Mouse (Mus musculus): ENCODE data around the gene Ttll6. TPM values are rescaled to one million over a fixed set of nuclear protein-coding genes. Genes with fewer than 3 reads are reported as not detected.
"Not testable (repeated sequence)": the region's sequence is repeated elsewhere in the genome, so short reads cannot be mapped to it uniquely, and the experiment has no call there.

Gene Ttll6
- polyA plus RNA-seq (2015; fragmentation: Nextera tagmentation; extraction: Ambion mirVana) = 0.04 TPM in 1 of 2 replicates, not detected in the other

DNA sequence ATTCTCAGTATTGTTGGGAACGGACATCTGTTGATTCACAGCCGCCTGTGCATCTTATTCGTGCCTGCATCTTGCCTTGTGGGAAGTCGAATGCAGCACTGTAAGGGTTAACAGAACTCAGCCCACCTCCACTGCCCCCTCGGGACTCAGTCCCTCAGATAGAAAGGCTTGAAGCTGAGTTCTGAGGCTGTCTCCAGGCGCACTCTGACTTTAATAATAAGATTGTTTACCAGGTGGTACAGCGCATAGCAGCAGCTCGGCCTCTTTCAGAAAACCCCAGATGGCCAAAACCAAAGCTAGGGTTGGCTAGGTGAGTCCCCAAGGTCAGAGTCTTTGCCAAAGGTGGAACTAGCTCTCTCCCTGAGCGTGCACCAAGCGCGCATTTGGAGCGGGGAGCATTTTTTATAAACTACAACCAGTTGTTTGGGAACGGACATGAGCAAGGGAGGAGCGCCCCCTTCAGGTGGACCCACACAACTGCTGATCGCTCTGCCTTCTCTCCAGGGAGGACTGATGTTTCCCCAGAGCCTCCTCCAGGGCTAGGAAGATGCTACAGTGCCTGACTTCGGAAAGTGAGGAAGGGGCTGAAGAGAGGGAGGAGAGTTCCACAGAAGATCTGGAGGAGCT lies at the start of gene Ttll6:
Ttll6 (plus strand) TSS at position 548 of the 627 bp plus-strand sequence.
- WGBS = 22% methylated on average over 16 of the region's 16 CpGs
- no peak for ATAC-seq
- Histone ChIP-seq H3K27ac (no peak within 1 kb of the TSS), H3K4me2 (replicated peaks) (peak within 1 kb of the TSS; percentile 24), H3K9me3 (no peaks in the 10 kb centered on the region), H3K9ac (replicated peaks) (no peak within 1 kb of the TSS), H3K36me3 (no peaks in the 10 kb centered on the region), H3K4me3 (replicated peaks) (no peak within 1 kb of the TSS), H3K27me3 (peaks cover 28% of the 10 kb centered on the region), H3K4me1 (replicated peaks) (peaks cover 6% of the 10 kb centered on the region; the same call in 1 of the 2 replicates)

- Histone ChIP-seq H3K36me3 (no peaks in the 10 kb centered on the region), H3K27ac (no peak overlapping the region), H3K4me3 (replicated peaks) (no peak overlapping the region), H3K9ac (replicated peaks) (no peak overlapping the region), H3K4me1 (replicated peaks) (no peaks in the 10 kb centered on the region), H3K9me3 (peaks cover 3% of the 10 kb centered on the region; the same call in 1 of the 2 replicates), H3K4me2 (replicated peaks) (no peak overlapping the region), H3K27me3 (peaks cover 3% of the 10 kb centered on the region; the same call in 1 of the 2 replicates)
- 88% methylated on average over 6 of the region's 6 CpGs for WGBS
- ATAC-seq = no peak
These were observed 45.6 kb upstream of the Ttll6 start for GRCm38 (mm10) chr11:96087981-96088380.

- Histone ChIP-seq H3K27me3 (peaks cover 5% of the 10 kb centered on the region; the same call in 1 of the 2 replicates), H3K4me3 (replicated peaks) (no peak overlapping the region), H3K4me2 (replicated peaks) (no peak overlapping the region), H3K27ac (no peak overlapping the region), H3K4me1 (replicated peaks) (no peaks in the 10 kb centered on the region), H3K9me3 (peaks cover 3% of the 10 kb centered on the region; the same call in 1 of the 2 replicates), H3K9ac (replicated peaks) (no peak overlapping the region), H3K36me3 (no peaks in the 10 kb centered on the region)
- no peak for ATAC-seq
- WGBS = 64% methylated on average over 2 of the region's 2 CpGs
These were observed 42.5 kb upstream of the Ttll6 start for GRCm38 (mm10) chr11:96091073-96091472.

DNA sequence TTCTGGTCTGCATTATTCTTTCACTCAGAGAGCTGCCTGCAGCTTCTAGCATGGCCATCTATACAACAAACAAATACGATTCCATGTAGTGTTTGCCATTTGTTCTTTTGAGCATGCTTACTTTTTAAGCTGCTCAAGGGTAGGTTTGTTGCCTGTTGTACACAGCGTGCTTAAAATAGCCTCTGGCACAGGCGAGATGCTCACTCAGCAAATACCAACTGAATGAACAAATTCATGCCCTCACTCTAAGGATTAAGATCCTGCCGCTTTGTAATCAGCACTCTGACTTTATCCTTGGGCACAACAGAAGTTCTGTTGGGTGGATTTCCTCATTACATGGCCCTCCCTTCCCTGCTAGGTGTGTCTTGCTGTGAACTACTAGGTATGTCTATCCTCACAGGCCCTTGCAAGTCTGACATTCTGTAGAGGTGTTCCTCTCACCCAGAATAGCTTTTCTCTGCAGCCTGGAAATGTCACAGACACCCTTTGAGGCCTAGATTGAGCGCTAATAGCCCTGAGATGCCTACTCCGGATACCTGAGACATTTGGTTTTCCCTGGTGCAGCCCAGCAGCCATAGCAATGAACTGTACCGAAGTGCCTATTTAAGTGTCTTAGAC lies 40.8 kb upstream of the Ttll6 start:
- H3K27ac ChIP-seq = no peak overlapping the region
- no peak overlapping the region for H3K9ac ChIP-seq (replicated peaks)
- ATAC-seq = no peak
- no peaks in the 10 kb centered on the region for H3K4me1 ChIP-seq (replicated peaks)
- H3K27me3 ChIP-seq = peaks cover 5% of the 10 kb centered on the region; the same call in 1 of the 2 replicates
- H3K36me3 ChIP-seq = no peaks in the 10 kb centered on the region
- H3K9me3 ChIP-seq = peaks cover 3% of the 10 kb centered on the region; the same call in 1 of the 2 replicates
- no peak overlapping the region for H3K4me2 ChIP-seq (replicated peaks)
- 45% methylated on average over 7 of the region's 7 CpGs for WGBS
- no peak overlapping the region for H3K4me3 ChIP-seq (replicated peaks)

DNA sequence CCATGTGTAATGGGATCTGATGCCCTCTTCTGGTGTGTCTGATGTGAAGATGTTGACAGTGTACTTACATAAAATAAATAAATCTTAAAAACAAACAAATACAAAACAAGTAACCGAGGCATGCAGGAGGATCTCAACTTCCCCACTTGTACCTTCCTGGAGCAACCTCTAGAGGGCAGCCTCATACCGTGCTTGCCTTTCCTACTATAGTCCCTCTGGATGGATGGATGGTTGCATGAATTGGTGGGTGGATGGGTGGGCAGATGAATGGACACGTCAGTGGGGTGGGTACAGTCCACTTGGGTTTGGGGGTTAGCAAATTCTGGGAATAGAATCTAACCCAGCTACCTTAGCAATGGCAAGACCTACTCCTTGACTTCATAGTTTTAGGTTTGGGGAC lies 40.2 kb upstream of the Ttll6 start:
- WGBS = 12% methylated on average over 3 of the region's 3 CpGs
- Histone ChIP-seq H3K27me3 (peaks cover 5% of the 10 kb centered on the region; the same call in 1 of the 2 replicates), H3K4me3 (replicated peaks) (no peak overlapping the region), H3K4me2 (replicated peaks) (no peak overlapping the region), H3K9ac (replicated peaks) (no peak overlapping the region), H3K27ac (no peak overlapping the region), H3K9me3 (no peaks in the 10 kb centered on the region), H3K36me3 (no peaks in the 10 kb centered on the region), H3K4me1 (replicated peaks) (no peaks in the 10 kb centered on the region)
- no peak for ATAC-seq

DNA sequence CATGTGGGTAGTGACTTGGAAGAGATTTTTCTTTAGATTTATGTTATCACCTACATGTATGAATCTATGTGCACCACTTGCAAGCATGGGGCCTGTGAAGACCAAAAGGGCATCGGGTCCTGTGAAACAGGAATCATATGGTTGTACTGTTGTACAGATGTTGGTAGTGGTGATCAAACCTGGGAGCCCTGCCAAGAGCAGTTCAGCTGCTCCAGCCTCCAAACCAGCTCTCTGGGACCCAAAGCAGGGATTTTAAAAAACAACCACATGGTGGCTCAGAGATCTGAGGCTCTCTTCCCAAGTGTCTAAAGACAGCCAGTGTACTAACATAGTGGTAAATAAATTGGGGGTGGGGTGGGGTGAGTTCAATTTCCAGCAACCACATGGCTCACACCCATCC lies 25.2 kb upstream of the Ttll6 start:
- no peak overlapping the region for H3K9ac ChIP-seq (replicated peaks)
- H3K4me3 ChIP-seq (replicated peaks) = no peak overlapping the region
- no peak overlapping the region for H3K4me2 ChIP-seq (replicated peaks)
- no peaks in the 10 kb centered on the region for H3K36me3 ChIP-seq
- H3K4me1 ChIP-seq (replicated peaks) = no peaks in the 10 kb centered on the region
- H3K9me3 ChIP-seq = no peaks in the 10 kb centered on the region
- ATAC-seq = no peak
- no peak overlapping the region for H3K27ac ChIP-seq
- WGBS = 87% methylated on average over 1 of the region's 1 CpGs
- H3K27me3 ChIP-seq = no peaks in the 10 kb centered on the region

DNA sequence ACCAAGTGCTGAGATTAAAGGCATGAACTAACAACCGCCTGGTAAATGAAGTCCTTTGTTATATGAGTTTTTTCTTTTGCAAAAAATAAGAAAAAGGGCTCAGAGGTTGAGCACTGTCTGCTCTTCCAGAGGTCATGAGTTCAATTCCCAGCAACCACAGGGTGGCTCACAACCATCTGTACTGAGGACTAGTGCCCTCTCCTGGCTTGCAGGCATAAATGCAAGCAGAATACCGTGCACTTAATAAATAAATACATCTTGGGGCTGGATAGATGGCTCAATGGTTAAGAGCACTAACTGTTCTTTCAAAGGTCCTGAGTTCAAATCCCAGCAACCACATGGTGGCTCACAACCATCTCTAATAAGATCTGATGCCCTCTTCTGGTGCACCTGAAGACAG lies 22.6 kb upstream of the Ttll6 start:
- not testable (repeated sequence) for H3K27ac ChIP-seq; H3K4me3 ChIP-seq (replicated peaks); H3K9ac ChIP-seq (replicated peaks); H3K4me1 ChIP-seq (replicated peaks); H3K27me3 ChIP-seq; H3K9me3 ChIP-seq; H3K4me2 ChIP-seq (replicated peaks); ATAC-seq; H3K36me3 ChIP-seq
- 62% methylated on average over 2 of the region's 2 CpGs for WGBS

DNA sequence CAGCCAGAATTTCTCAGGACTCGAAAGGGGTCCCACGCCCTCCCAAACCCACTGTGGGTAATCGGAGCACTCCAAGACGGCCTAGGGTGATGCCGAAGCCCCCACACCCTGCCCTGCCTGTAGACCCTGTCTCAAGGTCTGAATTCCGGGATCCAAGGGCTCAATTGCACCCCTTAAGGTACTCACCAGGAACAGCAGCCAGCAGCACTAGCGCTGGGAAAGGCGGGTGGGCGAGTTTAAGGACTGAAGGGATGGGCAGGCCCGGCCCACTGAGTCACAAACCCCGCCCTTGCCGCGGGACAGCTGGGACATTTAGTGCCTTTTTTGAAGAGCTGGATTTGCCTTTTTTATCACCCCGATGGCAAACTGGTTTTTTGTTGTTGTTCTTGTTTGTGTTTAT lies 21.8 kb upstream of the Ttll6 start, which contains the start of gene Calcoco2:
Calcoco2 (minus strand) TSS at position 214 of the 400 bp plus-strand sequence.
- Histone ChIP-seq H3K27me3 (no peaks in the 10 kb centered on the region), H3K9ac (replicated peaks) (no peak within 1 kb of the TSS), H3K27ac (no peak within 1 kb of the TSS), H3K4me3 (replicated peaks) (no peak within 1 kb of the TSS), H3K36me3 (no peaks in the 10 kb centered on the region), H3K9me3 (no peaks in the 10 kb centered on the region), H3K4me2 (replicated peaks) (no peak within 1 kb of the TSS), H3K4me1 (replicated peaks) (no peaks in the 10 kb centered on the region)
- 39% methylated on average over 14 of the region's 14 CpGs for WGBS
- ATAC-seq = no peak

DNA sequence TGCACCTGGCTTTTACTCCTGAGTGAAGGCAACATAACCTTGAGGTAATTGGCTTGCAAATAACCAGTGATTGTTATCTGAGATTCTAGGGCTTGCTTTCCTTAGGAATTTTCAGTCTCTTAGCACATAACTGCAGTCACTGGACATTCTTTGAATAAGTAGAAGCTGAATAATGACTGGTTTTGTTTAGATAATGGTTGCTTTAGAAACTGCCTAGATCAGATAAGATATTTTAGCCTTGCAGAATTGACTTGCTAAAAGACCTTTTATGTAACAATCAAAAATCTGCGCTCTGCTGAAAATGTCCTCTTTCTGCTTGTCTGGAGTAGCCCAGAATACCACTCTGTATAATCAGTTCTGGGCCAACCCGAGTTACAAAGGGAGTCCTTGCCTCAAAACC lies 19.5 kb upstream of the Ttll6 start:
- WGBS = 63% methylated on average over 2 of the region's 2 CpGs
- no peak overlapping the region for H3K9ac ChIP-seq (replicated peaks)
- H3K4me2 ChIP-seq (replicated peaks) = no peak overlapping the region
- H3K4me1 ChIP-seq (replicated peaks) = no peaks in the 10 kb centered on the region
- no peak overlapping the region for H3K27ac ChIP-seq
- no peaks in the 10 kb centered on the region for H3K9me3 ChIP-seq
- no peaks in the 10 kb centered on the region for H3K36me3 ChIP-seq
- no peak for ATAC-seq
- H3K27me3 ChIP-seq = no peaks in the 10 kb centered on the region
- H3K4me3 ChIP-seq (replicated peaks) = no peak overlapping the region

GRCm38 (mm10) chr11:96115416-96115815 lies 18.2 kb upstream of the Ttll6 start:
- Histone ChIP-seq H3K4me1 (replicated peaks) (no peaks in the 10 kb centered on the region), H3K36me3 (no peaks in the 10 kb centered on the region), H3K27me3 (peaks cover 4% of the 10 kb centered on the region; the same call in 1 of the 2 replicates), H3K4me2 (replicated peaks) (no peak overlapping the region), H3K4me3 (replicated peaks) (no peak overlapping the region), H3K27ac (no peak overlapping the region), H3K9me3 (no peaks in the 10 kb centered on the region), H3K9ac (replicated peaks) (no peak overlapping the region)
- WGBS = 89% methylated on average over 6 of the region's 6 CpGs
- ATAC-seq = no peak

- Histone ChIP-seq H3K4me2 (replicated peaks) (no peak overlapping the region), H3K27ac (no peak overlapping the region), H3K27me3 (peaks cover 7% of the 10 kb centered on the region; the same call in 1 of the 2 replicates), H3K4me3 (replicated peaks) (no peak overlapping the region), H3K9me3 (no peaks in the 10 kb centered on the region), H3K9ac (replicated peaks) (no peak overlapping the region), H3K36me3 (no peaks in the 10 kb centered on the region), H3K4me1 (replicated peaks) (no peaks in the 10 kb centered on the region)
- 92% methylated on average over 3 of the region's 3 CpGs for WGBS
- no peak for ATAC-seq
These were observed 17.5 kb upstream of the Ttll6 start for GRCm38 (mm10) chr11:96116116-96116515.

DNA sequence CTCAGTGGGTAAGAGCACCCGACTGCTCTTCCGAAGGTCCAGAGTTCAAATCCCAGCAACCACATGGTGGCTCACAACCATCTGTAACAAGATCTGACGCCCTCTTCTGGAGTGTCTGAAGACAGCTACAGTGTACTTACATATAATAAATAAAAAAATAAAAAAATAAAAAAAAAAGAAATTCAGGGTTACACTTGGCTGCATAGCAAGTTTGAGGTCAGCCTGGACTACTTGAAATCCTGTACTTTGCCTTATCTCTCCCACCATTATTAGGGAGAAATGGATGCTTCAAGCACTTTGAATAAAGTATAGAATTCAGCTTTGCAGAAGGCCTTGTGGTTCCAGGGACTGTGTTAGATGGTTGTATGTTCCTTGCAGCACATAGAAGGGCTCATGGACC lies 16.7 kb upstream of the Ttll6 start:
- H3K9me3 ChIP-seq; H3K4me1 ChIP-seq (replicated peaks): not testable (repeated sequence)
- WGBS = 81% methylated on average over 3 of the region's 3 CpGs

More for the DNA sequence above, 16.7 kb upstream of the Ttll6 start:
- not testable (repeated sequence) for H3K4me3 ChIP-seq (replicated peaks); H3K27ac ChIP-seq; H3K9ac ChIP-seq (replicated peaks); H3K4me2 ChIP-seq (replicated peaks); H3K36me3 ChIP-seq; ATAC-seq
- H3K27me3 ChIP-seq = peaks cover 13% of the 10 kb centered on the region
